Mouse (Mus musculus) neutrophil, adult 5-6 weeks (primary cell): ENCODE measurements around the gene Calhm3. TPM values are rescaled to one million over a fixed set of nuclear protein-coding genes. Genes with fewer than 3 reads are reported as not detected.

ENCODE experiments used
- ATAC-seq: fragments of 151-379, 151-347 bp; 2 replicates; pipeline ENCODE4 v1.8.0; 2017; ENCODE audit warnings: mild to moderate bottlenecking, moderate TSS enrichment; ENCODE audit not compliant: insufficient number of reproducible peaks, poor library complexity, low FRiP score, severe bottlenecking; ENCODE audit errors: extremely low read depth
- total RNA-seq: library from RNA; stranded (forward); fragments of 200-1000 nt; gene quantifications from 2 replicates; pipeline ENCODE4 v1.2.3, GENCODE M21; 2017

Calhm3 gene
- total RNA-seq, 1 experiment from 2014 or later: not detected

DNA sequence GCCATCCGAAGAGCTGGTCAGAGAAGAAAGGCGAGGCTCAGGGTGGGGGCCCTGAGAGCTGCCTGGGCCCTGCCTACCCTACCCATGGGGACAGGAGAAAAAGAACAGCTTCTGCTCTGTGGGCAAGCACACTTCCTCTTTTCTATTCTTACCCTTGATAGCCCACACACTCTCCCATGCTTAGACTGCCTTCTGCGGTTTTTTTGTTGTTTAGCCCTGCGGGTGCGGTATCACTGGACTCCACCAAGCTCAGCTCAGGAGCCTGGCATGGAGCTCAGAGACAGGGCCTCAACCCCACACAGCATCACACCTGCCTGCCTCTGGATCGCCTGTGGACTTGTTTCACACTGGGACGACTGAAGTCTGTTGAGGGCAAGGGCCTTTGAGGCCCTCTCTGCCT, 24.4 kb downstream of the Calhm3 start:
- ATAC-seq: peak; percentile 78

DNA sequence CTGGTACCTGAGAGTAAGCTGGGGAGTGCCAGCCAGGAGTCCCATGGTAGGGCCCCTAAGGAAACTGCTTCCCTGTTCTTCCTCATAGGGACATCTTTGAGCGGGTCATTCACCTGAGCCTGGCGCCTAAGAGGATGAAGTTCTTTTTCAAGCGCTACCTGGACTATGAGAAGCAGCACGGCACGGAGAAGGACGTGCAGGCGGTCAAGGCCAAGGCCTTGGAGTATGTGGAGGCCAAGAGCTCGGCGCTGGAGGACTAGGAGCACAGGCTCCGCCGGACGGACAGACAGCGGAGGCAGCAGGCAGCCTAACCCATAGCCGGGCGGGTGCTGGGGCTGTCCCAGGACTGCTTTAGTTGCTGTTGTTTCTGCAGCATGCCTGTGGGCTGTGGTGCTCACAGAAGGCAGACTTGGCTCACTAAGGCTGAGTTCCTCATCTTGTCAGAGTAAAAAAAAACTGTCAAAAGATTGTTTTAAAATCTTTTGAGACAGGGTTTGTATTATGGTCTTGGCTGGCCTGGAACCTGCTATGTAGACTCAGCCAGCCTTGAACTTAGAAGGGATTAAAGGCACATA, 26.9 kb downstream of the Calhm3 start:
- ATAC-seq: no peak

DNA sequence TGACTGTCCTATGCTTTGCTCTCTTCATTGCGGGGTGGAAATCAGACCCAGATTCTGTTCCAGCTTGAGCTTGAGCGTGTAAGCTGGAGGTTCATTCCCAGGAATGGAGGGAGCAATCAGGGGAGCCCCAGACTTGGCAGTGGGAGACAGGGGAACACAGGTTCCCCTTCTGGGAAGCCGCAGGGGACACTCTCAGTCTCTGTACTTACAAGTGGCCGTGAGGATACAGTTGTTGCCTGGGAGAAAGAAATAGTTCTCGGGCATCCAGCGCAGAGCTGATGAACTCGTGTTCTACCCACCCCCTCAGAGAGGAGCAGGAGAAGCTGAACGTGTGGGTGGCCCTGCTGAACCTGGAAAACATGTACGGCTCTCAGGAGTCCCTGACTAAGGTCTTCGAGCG, 28.7 kb downstream of the Calhm3 start:
- no peak for ATAC-seq

DNA sequence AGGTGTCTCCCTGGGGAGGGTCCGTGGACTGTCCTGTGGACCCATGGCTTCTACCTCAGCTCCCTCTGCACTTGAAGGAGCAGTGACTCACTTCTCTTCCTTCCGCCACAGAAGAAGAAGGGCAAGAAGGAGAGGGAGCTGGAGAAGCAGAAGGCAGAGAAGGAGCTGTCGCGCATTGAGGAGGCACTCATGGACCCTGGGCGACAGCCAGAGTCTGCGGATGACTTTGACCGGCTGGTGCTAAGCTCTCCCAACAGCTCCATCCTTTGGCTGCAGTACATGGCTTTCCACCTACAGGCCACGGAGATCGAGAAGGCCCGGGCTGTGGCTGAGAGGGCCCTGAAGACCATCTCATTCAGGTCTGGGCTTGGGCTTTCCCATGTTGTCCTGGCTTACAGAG, 29.4 kb downstream of the Calhm3 start:
- ATAC-seq: no peak

DNA sequence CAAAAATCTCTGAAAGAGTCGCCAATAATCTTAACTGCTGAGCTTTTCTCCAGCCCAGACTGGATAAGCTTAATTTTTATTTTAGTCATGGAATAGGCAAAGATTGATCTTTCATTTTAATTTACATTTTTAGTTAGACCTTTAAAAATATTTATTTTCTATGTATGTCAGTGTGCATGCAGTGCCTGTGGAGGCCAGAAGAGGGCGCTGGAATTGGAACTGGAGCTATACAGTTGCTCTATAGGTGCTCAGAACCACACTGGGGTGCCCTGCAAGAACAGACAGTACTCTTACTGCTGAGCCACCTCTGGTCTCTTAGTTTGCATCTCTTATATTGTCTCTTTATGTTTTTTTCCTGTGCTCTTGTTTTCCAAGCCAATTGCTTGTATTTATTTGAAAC, 34.8 kb downstream of the Calhm3 start:
- peak; percentile 51; the same call in 1 of the 2 replicates for ATAC-seq

DNA sequence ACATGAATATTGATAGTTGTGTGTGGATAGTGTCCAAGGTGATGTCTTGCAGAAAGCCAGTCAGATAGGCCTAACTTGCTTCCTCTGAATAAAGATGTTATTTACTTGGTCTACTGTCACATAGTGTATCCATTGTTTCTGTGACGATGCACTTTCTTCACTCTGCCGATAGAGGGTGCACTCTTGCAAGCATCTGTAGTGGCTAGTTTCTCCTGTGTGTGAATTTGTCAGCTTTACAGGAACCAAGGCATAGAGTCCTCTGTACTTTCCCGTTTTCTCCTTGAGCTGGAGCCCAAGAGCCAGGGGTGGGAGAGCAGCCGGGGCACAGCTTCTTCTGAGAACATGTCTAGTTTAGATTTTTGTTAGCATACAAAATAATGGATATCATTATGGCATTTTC, 36.5 kb downstream of the Calhm3 start:
- ATAC-seq: peak; percentile 65

DNA sequence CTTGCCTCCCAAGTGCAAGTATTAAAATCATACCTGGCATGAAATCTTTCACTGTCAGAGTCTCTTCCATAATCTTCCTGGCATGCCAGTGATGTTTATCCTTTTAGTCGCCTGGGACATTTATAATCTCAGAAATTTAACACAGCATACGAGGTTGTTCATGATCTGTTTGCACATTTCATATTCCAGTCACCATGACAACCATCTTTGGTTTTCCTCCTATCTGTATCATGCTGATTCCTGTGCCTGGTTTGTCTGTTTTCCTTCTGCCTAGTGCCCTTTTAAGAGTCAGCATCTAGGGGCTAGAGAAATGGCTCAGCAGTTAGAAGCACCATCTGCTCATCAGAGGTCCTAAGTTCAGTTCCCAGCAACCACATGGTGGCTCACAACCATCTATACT, 38.9 kb downstream of the Calhm3 start:
- ATAC-seq: no peak

DNA sequence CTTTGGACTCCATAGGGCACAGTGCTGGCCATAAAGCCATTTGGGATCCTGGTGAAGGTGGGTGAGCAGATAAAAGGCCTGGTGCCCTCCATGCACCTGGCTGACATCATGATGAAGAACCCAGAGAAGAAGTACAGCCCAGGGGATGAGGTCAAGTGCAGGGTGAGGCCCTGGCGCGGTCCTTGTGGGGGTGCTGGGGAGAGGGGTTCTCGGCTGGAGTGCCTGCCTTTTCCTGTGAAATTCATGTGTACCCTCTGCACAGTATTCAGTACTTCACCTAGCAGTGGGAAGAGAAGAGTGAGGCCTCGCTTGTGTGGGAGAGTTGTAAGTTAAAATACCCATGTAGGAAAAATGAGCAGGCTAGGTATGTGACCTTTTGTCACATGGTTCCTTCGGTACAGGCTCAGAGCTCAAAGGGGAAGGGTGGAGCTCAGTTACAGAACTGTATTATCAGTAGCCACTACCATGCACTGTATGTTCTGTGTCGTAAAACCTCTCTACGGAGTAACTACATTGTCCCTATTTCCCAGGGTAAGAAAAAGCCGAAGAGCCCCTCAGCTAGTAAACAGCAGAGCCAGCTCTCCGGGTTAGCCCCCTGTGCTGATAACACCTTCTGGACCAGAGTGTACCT, 52.8 kb downstream of the Calhm3 start:
- no peak for ATAC-seq

Other genes starting within 250 kb of the Calhm3 start
- 0.23 TPM in 1 of 2 replicates, not detected in the other for gene Ina, start 143.1 kb downstream of the Calhm3 start, total RNA-seq
- gene Nt5c2, start 142.6 kb downstream of the Calhm3 start, total RNA-seq: 79.9 and 87.5 TPM in 2 replicates
- gene Pcgf6, start 106.9 kb downstream of the Calhm3 start, total RNA-seq: 12.4 and 14.4 TPM in 2 replicates
- 18.2 and 18.4 TPM in 2 replicates for gene Taf5, start 90.0 kb downstream of the Calhm3 start, total RNA-seq
- 103 and 125 TPM in 2 replicates for gene Usmg5, start 67.1 kb downstream of the Calhm3 start, total RNA-seq
- gene Pdcd11, start 67.0 kb downstream of the Calhm3 start, total RNA-seq: 19.6 and 23.2 TPM in 2 replicates
- 46.8 and 51.0 TPM in 2 replicates for gene Calhm2, start 19.5 kb downstream of the Calhm3 start, total RNA-seq
- not detected in 2 replicates for gene Calhm1, start 13.5 kb downstream of the Calhm3 start, total RNA-seq
- 0.12 TPM in 2 replicates for gene Neurl1a, start 21.1 kb upstream of the Calhm3 start, total RNA-seq